Mouse (Mus musculus): ENCODE measurements around the gene Map3k12. TPM values are rescaled to one million over a fixed set of nuclear protein-coding genes. Genes with fewer than 3 reads are reported as not detected.

Gene Map3k12
- polyA plus RNA-seq, 1 experiment from 2014 or later, result 28.4 TPM

DNA sequence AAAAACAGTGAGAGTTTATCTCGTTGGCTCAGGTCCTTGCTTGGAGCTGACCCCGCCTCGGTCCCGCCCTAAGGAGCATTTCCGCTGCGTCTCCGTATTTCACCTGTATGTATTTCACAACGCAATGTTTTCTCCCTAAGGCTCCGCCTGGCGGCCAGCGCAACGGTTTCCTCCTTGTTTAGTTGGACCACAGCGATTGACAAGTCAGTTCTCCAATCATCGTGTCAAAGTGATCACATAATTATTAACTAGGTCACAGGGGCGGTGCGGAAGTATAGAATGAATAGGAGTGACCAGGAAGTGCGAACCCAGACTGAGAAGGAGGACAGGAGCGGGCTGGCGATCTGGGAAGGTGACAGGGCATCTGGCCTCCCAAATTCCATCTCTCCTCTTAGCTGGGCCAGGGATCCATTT lies 58.0 kb downstream of the Map3k12 start, which contains the start of gene Prr13:
Gene Prr13 (plus strand): TSS at position 125 of the 414 bp plus-strand sequence.
- no peaks in the 10 kb centered on the region for H3K36me3 ChIP-seq (ENCODE audit: control insufficient read depth, insufficient read depth, low read length)
- ATAC-seq (replicated peaks; ENCODE audit: low FRiP score), result peak; percentile 66
- H3K9me3 ChIP-seq (ENCODE audit: control insufficient read depth, low read length), result no peaks in the 10 kb centered on the region
- H3K9ac ChIP-seq (ENCODE audit: low read length), result peak within 1 kb of the TSS; percentile 56
- DNase-seq (ENCODE audit: low spot score), result peak; percentile 84
- no peak within 1 kb of the TSS for H3K27ac ChIP-seq (ENCODE audit: low read depth, low read length)
- H3K27me3 ChIP-seq (ENCODE audit: control insufficient read depth, insufficient read depth, low read length), result no peaks in the 10 kb centered on the region
- WGBS, result under 1% methylated on average over 19 of the region's 19 CpGs
- no peaks in the 10 kb centered on the region for H3K4me1 ChIP-seq (replicated peaks; ENCODE audit: control insufficient read depth, insufficient read depth, low read length)
- peak within 1 kb of the TSS; percentile 43 for H3K4me3 ChIP-seq (ENCODE audit: low read depth, low read length)
- H3K4me2 ChIP-seq (ENCODE audit: low read depth, low read length, severe bottlenecking), result peak within 1 kb of the TSS; percentile 50

GRCm38 (mm10) chr15:102458050-102458736 lies 58.7 kb downstream of the Map3k12 start:
- no peaks in the 10 kb centered on the region for H3K27me3 ChIP-seq (ENCODE audit: control insufficient read depth, insufficient read depth, low read length)
- ATAC-seq (replicated peaks; ENCODE audit: low FRiP score) (no peak), DNase-seq (ENCODE audit: low spot score) (no peak)
- H3K4me1 ChIP-seq (replicated peaks; ENCODE audit: control insufficient read depth, insufficient read depth, low read length), result no peaks in the 10 kb centered on the region
- peak overlapping the region; percentile 50; the same call in 1 of the 2 replicates for H3K4me2 ChIP-seq (ENCODE audit: low read depth, low read length, severe bottlenecking)
- H3K4me3 ChIP-seq (ENCODE audit: low read depth, low read length), result peak overlapping the region; percentile 43; the same call in 1 of the 2 replicates
- H3K36me3 ChIP-seq (ENCODE audit: control insufficient read depth, insufficient read depth, low read length), result no peaks in the 10 kb centered on the region
- H3K27ac ChIP-seq (ENCODE audit: low read depth, low read length), result no peak overlapping the region
- 75% methylated on average over 5 of the region's 5 CpGs for WGBS
- H3K9me3 ChIP-seq (ENCODE audit: control insufficient read depth, low read length), result no peaks in the 10 kb centered on the region
- no peak overlapping the region for H3K9ac ChIP-seq (ENCODE audit: low read length)

- Histone ChIP-seq H3K4me1 (replicated peaks; ENCODE audit: control insufficient read depth, insufficient read depth, low read length) (no peaks in the 10 kb centered on the region), H3K9ac (ENCODE audit: low read length) (no peak overlapping the region), H3K36me3 (ENCODE audit: control insufficient read depth, insufficient read depth, low read length) (no peaks in the 10 kb centered on the region), H3K27me3 (ENCODE audit: control insufficient read depth, insufficient read depth, low read length) (no peaks in the 10 kb centered on the region), H3K27ac (ENCODE audit: low read depth, low read length) (no peak overlapping the region), H3K4me2 (ENCODE audit: low read depth, low read length, severe bottlenecking) (no peak overlapping the region), H3K4me3 (ENCODE audit: low read depth, low read length) (no peak overlapping the region), H3K9me3 (ENCODE audit: control insufficient read depth, low read length) (no peaks in the 10 kb centered on the region)
- WGBS, result 34% methylated on average over 6 of the region's 6 CpGs
- ATAC-seq (replicated peaks; ENCODE audit: low FRiP score) (no peak), DNase-seq (ENCODE audit: low spot score) (peak; percentile 58)
These were observed 60.9 kb downstream of the Map3k12 start for GRCm38 (mm10) chr15:102455993-102456392.

DNA sequence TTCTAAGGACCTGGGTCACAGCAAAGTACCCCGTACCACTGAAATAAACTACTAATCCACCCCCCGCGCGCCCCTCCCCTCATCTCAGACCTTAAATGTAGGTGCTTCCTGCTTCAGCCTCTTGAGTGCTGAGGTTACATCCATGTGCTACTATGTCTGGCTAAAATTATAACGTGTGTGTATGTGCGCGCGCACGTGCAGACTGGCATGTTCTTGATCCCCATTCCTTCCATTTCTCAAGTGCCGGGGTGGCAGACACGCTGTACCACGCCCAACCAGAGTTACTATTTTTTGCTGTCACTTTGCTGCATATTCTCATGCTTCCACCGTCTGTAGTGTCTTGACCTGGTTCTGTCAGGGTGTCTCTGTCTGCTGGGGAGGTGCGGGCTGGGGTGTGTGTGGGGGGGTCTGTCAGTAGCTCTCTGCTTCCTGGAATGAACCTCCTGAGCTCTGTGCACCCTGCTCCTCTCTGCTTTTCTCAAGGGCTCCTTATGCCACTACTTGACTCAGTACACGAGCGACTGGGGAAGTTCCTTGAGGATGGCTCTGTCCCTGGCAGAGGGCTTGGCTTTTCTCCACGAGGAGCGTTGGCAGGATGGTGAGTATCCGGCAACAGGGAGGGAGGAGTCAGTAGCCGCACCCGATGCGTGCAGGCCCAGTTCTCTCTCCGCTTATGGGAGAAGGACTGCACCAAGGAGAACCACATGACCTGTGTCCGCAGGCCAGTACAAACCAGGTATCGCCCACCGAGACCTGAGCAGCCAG lies 65.0 kb downstream of the Map3k12 start:
- WGBS, result 91% methylated on average over 26 of the region's 26 CpGs
- ATAC-seq (replicated peaks; ENCODE audit: low FRiP score) (no peak), DNase-seq (ENCODE audit: low spot score) (no peak)
- Histone ChIP-seq H3K27ac (ENCODE audit: low read depth, low read length) (no peak overlapping the region), H3K9ac (ENCODE audit: low read length) (no peak overlapping the region), H3K4me2 (ENCODE audit: low read depth, low read length, severe bottlenecking) (no peak overlapping the region), H3K4me3 (ENCODE audit: low read depth, low read length) (no peak overlapping the region), H3K9me3 (ENCODE audit: control insufficient read depth, low read length) (no peaks in the 10 kb centered on the region), H3K27me3 (ENCODE audit: control insufficient read depth, insufficient read depth, low read length) (no peaks in the 10 kb centered on the region), H3K4me1 (replicated peaks; ENCODE audit: control insufficient read depth, insufficient read depth, low read length) (no peaks in the 10 kb centered on the region), H3K36me3 (ENCODE audit: control insufficient read depth, insufficient read depth, low read length) (no peaks in the 10 kb centered on the region)

DNA sequence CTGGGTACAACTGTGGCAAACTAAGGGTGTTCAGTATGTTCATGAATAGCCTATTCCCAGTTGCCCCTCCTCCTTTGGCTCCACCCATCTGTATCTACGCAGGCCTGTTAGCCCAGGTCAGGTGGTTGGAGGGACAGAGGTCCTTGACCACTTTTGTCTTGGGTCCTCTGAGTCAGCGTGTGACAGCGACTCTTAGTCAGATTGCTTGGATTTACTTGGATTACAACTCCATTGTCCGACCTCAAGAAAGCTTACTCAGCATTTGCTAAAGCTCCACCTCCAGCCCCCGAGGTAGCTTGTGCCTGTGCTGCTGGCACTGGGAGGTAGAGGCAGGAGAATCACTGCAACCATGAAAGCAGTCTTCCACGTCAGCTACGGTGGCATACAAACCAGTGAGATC lies 65.9 kb downstream of the Map3k12 start:
- DNase-seq (ENCODE audit: low spot score), result no peak
- no peak overlapping the region for H3K4me2 ChIP-seq (ENCODE audit: low read depth, low read length, severe bottlenecking)
- H3K36me3 ChIP-seq (ENCODE audit: control insufficient read depth, insufficient read depth, low read length), result no peaks in the 10 kb centered on the region
- WGBS, result 26% methylated on average over 7 of the region's 7 CpGs
- no peak overlapping the region for H3K27ac ChIP-seq (ENCODE audit: low read depth, low read length)
- no peak overlapping the region for H3K9ac ChIP-seq (ENCODE audit: low read length)
- no peaks in the 10 kb centered on the region for H3K27me3 ChIP-seq (ENCODE audit: control insufficient read depth, insufficient read depth, low read length)
- ATAC-seq (replicated peaks; ENCODE audit: low FRiP score), result no peak
- H3K9me3 ChIP-seq (ENCODE audit: control insufficient read depth, low read length), result no peaks in the 10 kb centered on the region
- H3K4me1 ChIP-seq (replicated peaks; ENCODE audit: control insufficient read depth, insufficient read depth, low read length), result no peaks in the 10 kb centered on the region
- no peak overlapping the region for H3K4me3 ChIP-seq (ENCODE audit: low read depth, low read length)

DNA sequence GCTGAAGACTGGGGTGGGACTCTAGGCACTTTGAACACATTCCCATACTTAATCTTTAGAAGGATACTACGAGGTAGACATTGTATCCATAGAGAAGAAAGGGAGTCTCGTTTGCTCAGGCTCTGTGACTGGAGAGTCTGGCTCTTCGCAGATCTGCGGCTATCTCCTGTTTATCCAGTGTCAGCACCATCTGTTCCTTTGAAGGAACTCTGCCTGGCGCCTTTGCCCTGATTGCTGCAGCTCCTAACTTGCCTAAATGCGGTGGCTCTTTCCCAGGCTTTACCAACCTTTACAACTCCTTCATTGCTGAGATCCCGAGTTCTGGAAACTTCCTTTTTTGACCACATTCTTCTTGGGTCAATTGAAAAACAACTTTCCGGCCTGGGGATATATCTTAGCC lies 67.5 kb downstream of the Map3k12 start:
- no peak overlapping the region for H3K27ac ChIP-seq (ENCODE audit: low read depth, low read length)
- no peaks in the 10 kb centered on the region for H3K27me3 ChIP-seq (ENCODE audit: control insufficient read depth, insufficient read depth, low read length)
- no peak for DNase-seq (ENCODE audit: low spot score)
- WGBS, result 75% methylated on average over 8 of the region's 8 CpGs
- no peaks in the 10 kb centered on the region for H3K9me3 ChIP-seq (ENCODE audit: control insufficient read depth, low read length)
- H3K9ac ChIP-seq (ENCODE audit: low read length), result no peak overlapping the region
- no peak for ATAC-seq (replicated peaks; ENCODE audit: low FRiP score)
- no peaks in the 10 kb centered on the region for H3K36me3 ChIP-seq (ENCODE audit: control insufficient read depth, insufficient read depth, low read length)
- H3K4me2 ChIP-seq (ENCODE audit: low read depth, low read length, severe bottlenecking), result no peak overlapping the region
- no peaks in the 10 kb centered on the region for H3K4me1 ChIP-seq (replicated peaks; ENCODE audit: control insufficient read depth, insufficient read depth, low read length)
- no peak overlapping the region for H3K4me3 ChIP-seq (ENCODE audit: low read depth, low read length)

Other genes with a start within 250 kb of the Map3k12 start
- gene Gm9918, start 246.5 kb downstream of the Map3k12 start, polyA plus RNA-seq (2014; fragmentation: Nextera tagmentation; extraction: Ambion mirVana), result 0.21 and 0.48 TPM in 2 replicates
- gene Mfsd5, start 237.6 kb downstream of the Map3k12 start, polyA plus RNA-seq (2014; fragmentation: Nextera tagmentation; extraction: Ambion mirVana), result 55.6 and 64.7 TPM in 2 replicates
- 58.3 and 60.3 TPM in 2 replicates for gene Espl1, start 220.8 kb downstream of the Map3k12 start, polyA plus RNA-seq (2014; fragmentation: Nextera tagmentation; extraction: Ambion mirVana)
- 357 and 374 TPM in 2 replicates for gene Pfdn5, start 190.9 kb downstream of the Map3k12 start, polyA plus RNA-seq (2014; fragmentation: Nextera tagmentation; extraction: Ambion mirVana)
- 113 and 124 TPM in 2 replicates for gene Myg1, start 185.4 kb downstream of the Map3k12 start, polyA plus RNA-seq (2014; fragmentation: Nextera tagmentation; extraction: Ambion mirVana)
- gene Aaas, start 166.3 kb downstream of the Map3k12 start, polyA plus RNA-seq (2014; fragmentation: Nextera tagmentation; extraction: Ambion mirVana), result 103 and 114 TPM in 2 replicates
- gene Sp7, start 149.9 kb downstream of the Map3k12 start, polyA plus RNA-seq (2014; fragmentation: Nextera tagmentation; extraction: Ambion mirVana), result 0.20 and 0.52 TPM in 2 replicates
- gene Sp1, start 110.9 kb downstream of the Map3k12 start, polyA plus RNA-seq (2014; fragmentation: Nextera tagmentation; extraction: Ambion mirVana), result 12.2 and 12.5 TPM in 2 replicates
- gene Amhr2, start 71.7 kb downstream of the Map3k12 start, polyA plus RNA-seq (2014; fragmentation: Nextera tagmentation; extraction: Ambion mirVana), result 1.0 TPM in 1 of 2 replicates, not detected in the other
- 87.9 and 97.2 TPM in 2 replicates for gene Prr13, start 58.0 kb downstream of the Map3k12 start, polyA plus RNA-seq (2014; fragmentation: Nextera tagmentation; extraction: Ambion mirVana)
- gene Pcbp2, start 46.5 kb downstream of the Map3k12 start, polyA plus RNA-seq (2014; fragmentation: Nextera tagmentation; extraction: Ambion mirVana), result 236 and 247 TPM in 2 replicates
- 15.6 TPM in 1 of 2 replicates, not detected in the other for gene Gm10337, start 13.3 kb downstream of the Map3k12 start, polyA plus RNA-seq (2014; fragmentation: Nextera tagmentation; extraction: Ambion mirVana)
- gene Tarbp2, start 1.1 kb upstream of the Map3k12 start, polyA plus RNA-seq (2014; fragmentation: Nextera tagmentation; extraction: Ambion mirVana), result 98.9 and 109 TPM in 2 replicates
- 0.80 and 2.1 TPM in 2 replicates for gene Npff, start 7.9 kb upstream of the Map3k12 start, polyA plus RNA-seq (2014; fragmentation: Nextera tagmentation; extraction: Ambion mirVana)
- 0.37 TPM in 1 of 2 replicates, not detected in the other for gene Gm28047, start 108.0 kb upstream of the Map3k12 start, polyA plus RNA-seq (2014; fragmentation: Nextera tagmentation; extraction: Ambion mirVana)
- 15.1 and 15.5 TPM in 2 replicates for gene Atf7, start 108.4 kb upstream of the Map3k12 start, polyA plus RNA-seq (2014; fragmentation: Nextera tagmentation; extraction: Ambion mirVana)
- 52.7 and 58.4 TPM in 2 replicates for gene Atp5g2, start 155.3 kb upstream of the Map3k12 start, polyA plus RNA-seq (2014; fragmentation: Nextera tagmentation; extraction: Ambion mirVana)
- gene Calcoco1, start 205.1 kb upstream of the Map3k12 start, polyA plus RNA-seq (2014; fragmentation: Nextera tagmentation; extraction: Ambion mirVana), result 30.4 and 31.1 TPM in 2 replicates

Data from forebrain, embryonic 11.5 days (tissue).